Mouse (Mus musculus) c-Kit-negative CD71-positive TER-119-positive erythroid progenitor cells, embryonic 14.5 days (primary cell): ENCODE data around the gene Egfl7.

Source experiments
- DNase-seq: peaks from one replicate; pipeline ENCODE4 v3.0.0-alpha.2; 2013; ENCODE audit warnings: low read depth, low spot score

The Egfl7 gene

DNA sequence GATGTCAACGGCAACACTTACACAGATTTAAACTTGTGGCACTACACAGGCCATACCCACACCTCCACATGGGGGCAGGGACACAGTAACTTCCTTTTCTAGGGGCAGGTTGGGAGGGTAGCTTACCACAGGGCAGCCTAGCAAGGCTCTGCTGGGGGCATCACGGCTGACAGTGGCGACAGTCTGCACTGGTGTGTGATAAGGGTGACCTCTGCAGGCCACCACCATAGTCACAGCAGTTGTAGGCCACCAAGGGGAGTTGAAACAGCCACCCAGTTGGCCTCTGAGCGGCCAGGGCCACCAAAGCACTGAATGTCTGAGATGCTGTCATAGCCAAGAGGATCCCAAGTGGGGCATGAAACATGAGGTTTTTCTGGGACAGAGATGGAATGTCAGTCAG lies 13.6 kb upstream of the Egfl7 start:
- DNase-seq, result no peak

DNA sequence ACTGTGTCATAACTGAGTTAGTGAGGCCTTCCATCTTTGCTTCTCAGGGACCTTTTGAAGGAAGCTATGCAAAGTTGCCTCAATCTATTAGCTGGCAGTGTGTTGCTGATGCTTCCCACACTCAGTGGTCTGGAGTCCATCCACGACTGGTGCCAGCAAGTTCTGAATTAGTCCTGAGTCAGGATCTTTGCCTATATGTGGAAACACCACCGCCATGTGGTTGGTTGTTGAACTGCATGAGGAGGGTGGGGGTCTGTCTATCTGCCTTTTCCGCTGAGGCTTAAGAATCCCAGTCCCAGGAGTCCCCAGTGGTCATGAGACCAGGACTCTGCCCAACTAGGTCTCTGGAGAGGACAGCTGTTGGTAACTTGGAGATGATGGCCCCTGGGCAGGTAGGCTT lies 9.8 kb upstream of the Egfl7 start:
- DNase-seq, result no peak

DNA sequence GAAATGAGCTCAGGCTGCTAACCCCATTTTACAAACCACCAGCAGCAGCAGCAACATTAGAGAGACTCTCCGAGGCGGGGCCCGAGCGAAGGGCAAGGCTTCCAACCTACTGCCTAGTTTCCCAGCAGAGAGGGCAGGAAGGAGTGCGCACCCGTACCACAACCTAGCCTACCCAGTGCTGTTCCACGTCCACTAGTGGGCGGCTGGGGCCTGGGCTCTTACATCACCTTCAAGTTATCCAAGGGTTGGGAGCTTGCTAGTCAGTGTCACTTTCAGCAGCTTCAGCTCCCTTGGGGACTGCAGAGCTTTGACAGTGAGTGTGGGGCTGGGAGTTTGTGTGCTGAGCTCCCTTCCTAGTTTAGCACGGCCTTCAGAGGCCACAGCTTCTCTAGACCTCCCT lies 8.4 kb upstream of the Egfl7 start:
- DNase-seq, result no peak

DNA sequence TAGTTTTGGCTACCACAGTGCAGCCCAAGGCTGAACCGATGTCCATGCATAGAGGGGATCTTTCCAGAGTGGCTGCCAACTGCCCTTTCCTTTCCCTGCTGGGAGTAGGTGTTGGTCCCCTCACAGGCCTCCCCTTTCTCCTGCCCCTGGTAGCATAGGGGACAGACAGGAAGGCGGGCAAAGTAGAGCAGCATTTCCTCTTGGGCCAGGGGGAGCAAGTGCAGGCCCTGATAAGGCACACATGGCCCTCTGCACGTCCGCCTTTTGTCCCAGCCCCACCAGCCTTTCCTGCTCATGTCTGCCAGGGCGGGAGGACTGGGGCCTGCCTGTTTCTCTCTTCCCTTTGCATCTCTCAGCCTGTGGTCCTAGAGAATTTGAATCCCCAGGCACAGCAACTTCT lies 8.0 kb upstream of the Egfl7 start:
- no peak for DNase-seq

DNA sequence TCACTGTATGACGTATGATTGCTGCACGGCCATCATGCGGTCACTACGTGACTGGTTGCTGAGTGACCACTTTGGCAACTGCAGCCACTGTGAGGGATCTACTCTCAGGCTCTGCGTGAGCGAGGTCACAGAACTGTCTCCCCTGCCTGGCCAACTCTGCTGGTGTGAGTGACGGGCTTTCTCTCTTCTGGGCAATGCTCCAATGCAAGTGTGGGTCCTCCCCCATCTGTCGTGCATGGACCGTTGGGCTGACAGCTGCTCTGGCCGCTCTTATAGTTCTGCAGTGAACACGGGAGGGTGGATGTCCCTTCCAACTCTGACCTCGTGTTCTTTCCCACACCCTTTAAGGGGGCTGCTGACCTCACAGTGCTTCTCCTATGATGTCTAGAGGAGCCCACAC lies 6.4 kb upstream of the Egfl7 start:
- DNase-seq, result no peak

DNA sequence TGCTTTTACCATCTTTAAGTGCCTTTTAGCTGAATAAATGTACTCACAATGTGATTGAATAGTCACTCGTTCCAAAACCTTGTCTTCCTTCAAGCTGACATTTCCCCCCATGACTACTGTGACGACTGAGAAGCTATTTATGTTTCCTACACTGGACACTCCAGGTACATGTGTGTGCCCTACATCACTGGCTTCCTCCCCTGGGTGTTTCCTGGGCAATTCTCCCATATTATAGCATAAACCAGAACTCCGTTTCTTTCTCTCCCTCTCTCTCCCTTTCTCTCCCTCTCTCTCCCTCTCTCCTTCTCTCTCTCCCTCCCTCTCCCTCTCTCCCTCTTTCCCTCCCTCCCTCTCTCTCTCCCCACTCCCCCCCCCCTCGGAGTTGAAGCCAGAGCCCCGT lies 6.0 kb upstream of the Egfl7 start:
- DNase-seq, result no peak

DNA sequence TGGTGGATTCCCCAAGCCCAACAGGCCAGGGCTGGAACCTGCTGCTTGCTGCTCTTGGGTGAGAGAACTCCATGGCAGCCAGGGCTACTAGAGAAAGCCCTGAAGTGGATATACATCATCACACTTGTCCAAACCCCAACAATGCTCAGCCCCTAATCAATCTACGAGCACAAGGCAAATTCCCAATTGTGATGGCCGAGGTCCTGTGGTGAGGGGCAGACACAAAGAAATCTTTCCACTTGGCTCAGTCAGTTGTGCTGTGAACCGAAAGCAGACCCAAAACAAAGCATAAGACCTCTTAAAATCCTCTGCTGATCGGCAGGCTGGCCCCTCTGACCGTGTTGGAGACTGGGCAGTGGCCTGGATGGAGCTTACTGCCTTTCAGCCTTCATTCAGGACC lies 5.0 kb upstream of the Egfl7 start:
- no peak for DNase-seq

DNA sequence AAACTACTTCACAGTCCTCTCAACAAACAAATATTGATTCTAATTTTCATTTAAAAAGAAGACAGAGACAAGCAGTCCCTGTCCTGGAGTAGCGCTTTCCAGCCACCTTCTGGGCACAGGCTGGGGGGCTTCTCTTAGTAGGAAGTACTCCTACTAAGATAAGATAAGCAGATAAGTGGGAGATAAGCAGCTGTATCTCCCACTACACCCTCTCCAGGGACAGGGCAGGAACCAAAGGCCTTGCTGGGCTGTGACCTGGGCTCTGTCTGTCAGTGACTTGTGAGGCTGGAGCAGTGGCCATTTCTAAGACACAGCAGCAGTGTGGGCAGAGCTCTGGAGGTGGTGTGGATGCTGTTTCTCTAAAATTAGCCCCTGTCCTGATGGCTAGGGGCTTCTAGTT lies 4.4 kb upstream of the Egfl7 start:
- DNase-seq, result no peak

DNA sequence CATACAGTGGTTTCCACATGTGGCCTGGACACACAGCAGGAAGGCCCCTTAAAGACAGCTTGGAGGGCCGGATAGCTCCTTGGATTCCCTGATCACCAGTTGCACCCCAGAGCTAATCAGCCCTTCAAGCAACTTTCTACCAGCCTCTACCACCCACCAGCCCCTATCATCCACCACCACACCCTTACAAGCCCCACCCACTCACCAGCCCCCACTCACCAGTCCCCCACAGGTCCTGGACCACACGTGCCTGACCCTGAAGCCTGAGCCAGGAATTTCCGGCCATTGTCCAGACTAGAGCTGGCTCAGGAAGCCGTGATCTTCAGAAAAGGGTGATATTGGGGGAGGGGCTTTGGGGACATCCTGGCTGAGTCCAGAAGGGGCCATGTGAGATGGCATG lies 3.9 kb upstream of the Egfl7 start:
- no peak for DNase-seq

DNA sequence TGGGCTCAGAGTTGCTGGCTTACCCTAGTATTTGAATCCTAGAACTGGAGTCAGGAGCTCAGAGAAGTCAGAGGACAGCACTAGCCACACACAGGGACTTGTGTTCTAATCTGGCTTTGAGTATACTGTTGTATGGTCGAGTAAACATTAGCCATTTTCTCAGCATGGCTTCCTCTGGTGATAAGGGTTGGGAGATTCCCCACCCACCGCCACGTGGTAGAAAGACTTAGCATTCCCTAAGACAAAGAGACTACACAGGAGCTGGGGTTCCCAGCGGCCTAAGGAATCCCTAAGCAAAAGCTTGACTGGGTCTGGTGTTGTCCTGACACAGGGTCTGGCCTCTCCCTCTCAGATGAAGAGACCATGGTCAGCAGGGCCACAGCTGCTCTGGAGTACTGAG lies 3.4 kb upstream of the Egfl7 start:
- no peak for DNase-seq

DNA sequence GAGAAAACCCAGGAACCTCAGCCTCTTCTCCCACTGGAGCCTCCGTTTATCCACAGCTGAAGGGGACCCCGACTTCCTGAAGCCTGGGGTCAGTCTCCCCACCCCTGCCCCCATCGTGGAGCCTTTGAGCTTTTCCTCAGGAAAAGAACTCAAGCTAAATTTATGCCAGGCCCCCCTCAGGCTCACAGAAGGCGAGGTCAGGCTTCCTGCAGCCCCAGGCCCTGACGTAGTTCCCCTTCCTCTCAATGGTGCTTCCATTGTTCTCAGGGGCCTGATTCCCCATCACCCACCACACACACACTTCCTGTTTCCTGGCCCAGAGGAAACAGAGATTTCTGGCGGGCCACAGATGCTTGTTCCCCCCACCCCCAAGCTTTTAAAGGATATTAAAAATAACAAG lies 1.4 kb upstream of the Egfl7 start:
- DNase-seq, result no peak

DNA sequence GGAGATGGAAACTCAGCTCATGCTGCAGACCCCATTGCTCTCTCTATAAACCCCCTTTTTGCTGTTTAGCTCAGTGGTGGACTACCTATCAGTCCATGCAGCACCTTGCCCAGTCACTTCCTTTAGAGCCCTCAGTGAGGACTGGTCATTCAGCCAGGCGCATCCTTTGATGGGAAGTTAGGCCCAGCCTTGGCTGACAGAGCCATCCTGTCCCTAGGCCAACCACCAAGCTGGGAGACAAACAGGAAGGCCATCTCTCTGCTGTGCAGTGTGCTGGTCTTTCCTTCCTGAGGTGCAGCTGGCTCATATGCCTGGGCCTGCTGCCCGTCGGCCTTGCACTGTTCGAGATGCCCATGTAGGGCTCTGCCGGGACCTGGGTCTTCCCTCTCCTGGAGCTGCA lies 937 bp downstream of the Egfl7 start:
- DNase-seq, result no peak

DNA sequence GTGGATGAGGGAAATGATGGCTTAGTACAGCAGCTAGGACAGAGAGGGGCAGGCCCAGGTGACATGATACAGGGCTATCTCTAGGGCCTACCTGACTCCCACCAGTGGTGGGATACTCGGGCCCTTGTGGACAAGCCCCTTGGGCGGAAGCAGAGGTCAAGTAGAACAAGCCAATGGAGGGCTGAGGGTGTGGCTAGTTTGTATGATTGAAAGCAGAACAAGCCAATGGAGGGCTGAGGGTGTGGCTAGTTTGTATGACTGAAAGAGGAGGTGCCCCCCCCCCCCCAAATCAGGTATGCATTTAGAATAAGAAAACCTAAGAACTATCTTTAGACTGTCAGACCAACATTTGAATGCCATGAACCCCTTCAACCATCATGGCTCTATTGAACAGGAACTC lies 2.4 kb downstream of the Egfl7 start:
- no peak for DNase-seq

DNA sequence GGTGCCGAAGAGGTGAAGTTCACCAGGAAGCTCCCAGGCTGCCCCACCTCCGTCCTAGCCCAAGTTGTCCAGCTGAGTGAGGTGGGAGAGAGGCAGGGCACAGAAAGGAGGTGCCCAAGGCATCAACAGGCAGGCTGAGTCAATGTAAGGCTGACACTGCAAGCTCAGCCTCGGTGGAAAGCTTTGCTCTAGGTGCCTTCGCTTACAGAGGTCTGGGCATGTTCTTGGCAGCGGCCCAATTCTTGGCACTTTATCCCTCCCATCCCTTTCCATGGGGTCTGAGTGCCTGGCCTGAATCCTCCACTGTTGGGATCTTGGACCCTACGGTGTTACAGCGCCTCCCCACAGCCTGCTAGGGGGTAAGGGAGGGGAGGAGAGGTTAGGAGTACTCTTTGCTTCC lies 2.9 kb downstream of the Egfl7 start:
- no peak for DNase-seq

DNA sequence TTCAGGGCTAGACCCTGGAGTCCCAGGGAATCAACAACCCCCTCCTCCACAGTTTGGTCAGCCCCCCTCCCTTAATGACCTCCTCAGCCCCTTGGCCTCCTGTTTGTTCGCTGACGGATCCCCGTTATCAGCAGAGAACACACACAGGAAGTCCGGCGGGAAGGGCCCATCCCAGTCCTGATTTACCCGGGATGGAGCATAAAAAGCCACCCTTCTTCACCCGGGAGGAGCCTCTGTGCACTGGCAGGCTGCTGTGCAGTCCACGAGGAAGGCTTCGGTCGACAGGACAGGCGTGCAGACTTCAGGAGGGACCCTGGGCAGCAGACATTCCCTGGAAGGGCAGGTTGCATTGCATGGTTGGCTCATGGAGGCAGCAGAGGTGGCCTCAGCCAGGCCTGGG lies 3.8 kb downstream of the Egfl7 start:
- no peak for DNase-seq

DNA sequence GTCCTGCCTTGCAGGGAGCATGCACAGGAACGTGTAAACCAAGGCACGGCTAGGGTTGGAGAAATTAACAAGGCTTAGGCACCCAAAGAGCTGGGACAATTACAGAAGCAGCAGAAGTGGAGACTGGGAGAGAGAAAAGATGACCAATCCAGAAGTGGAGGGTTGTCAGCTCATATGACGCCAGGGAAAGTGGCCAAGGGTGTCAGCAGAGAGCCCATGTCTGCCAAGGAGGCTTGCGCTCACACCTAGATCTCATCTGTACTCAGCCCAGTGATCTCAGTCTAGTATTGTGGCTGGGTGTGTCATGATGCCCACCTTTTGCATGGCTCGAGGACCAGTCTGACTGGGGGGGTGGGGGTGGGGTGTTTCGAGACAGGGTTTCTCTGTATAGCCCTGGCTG lies 5.9 kb downstream of the Egfl7 start:
- no peak for DNase-seq

DNA sequence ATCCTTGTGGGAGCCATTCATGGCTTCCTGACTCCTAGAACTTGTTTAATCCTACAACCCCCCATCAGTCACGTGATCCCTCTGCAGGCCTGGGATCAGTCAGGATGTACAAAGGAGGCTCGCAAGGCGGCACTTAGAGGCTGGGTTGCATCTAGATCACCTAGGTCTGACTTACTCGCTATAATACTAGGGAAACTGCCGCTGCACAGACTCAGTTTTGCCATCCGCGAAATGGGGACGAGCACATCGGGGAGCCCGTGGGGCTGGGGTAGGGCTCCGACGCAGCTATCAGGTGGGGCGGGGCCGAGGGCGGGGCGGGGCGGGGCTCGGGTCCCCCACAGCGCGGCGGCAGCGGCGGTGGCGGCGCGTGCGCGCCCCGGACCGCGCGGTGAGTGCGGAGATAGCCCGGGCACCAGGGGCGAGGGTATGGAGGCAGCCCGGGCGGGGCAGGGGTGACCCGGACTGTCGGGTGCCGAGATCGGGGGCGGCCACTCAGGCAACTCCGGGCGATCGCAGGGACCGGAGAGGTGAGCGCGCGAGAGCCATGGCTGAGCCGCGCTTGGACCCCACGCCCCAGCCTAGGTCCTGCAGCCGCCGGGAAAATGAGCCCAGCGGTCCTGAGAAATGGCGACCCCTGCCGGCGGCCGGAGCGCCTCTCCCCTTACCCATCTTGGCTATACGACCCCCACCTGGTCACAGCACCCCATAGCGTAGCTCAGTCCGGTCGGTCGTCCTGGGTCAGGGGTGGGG lies 6.7 kb downstream of the Egfl7 start, which contains the start of gene Gm20532:
Gm20532 (plus strand) TSS at position 346 of the 750 bp plus-strand sequence.
- DNase-seq, result no peak

DNA sequence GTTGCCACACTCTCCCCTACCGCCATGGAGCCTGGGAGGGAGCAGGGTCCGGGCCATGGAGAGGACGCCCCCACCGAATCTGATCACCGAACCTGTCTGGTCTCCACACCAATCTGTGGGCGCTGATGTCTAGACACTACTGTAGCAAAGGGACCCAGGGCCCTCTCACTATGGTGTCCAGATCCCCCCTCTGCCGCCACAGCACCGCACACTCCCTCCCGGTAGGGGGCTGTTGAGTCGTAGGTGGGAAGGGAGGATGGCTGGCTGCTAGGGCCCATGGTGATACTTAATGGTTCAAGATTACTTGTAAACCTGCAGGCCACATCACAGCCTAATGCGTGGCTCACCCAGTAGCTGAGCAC lies 7.2 kb downstream of the Egfl7 start:
- no peak for DNase-seq

DNA sequence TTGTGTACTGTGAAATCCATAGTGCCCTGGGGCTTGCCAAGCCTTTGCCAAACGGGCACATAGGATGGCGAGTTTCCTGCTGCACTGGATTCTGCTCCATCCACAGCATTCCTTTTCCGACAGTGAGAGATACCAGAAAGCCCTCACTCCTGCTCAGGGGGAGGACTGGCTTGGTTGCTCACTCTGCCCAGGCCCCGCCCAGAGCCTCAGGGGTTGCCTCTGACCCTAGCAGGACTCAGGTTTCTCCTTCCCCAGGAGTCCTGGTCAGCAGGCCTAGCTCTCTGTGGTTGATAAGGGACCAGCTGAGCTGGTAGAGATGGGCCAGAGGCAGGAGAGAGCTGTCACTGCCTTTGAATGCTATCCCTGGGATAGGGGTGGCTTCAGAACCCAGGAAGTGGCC lies 8.8 kb downstream of the Egfl7 start:
- no peak for DNase-seq

DNA sequence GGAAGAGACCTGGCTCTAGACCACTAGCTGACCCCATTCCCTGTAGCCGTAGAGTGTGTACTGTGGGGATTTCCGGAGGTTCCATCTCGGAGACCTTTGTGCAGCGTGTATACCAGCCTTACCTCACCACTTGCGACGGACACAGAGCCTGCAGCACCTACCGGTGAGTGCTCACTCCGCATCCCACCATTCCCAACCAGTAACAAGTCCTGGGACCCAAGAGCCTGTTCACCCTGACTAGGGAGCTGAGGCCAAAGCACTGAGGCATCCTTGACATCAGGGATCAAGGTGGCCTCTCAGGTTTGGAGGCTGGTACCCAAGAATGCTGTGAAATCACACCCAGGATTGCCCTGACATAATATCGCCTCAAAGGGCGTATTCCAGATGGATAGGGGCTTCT lies 9.5 kb downstream of the Egfl7 start:
- no peak for DNase-seq

DNA sequence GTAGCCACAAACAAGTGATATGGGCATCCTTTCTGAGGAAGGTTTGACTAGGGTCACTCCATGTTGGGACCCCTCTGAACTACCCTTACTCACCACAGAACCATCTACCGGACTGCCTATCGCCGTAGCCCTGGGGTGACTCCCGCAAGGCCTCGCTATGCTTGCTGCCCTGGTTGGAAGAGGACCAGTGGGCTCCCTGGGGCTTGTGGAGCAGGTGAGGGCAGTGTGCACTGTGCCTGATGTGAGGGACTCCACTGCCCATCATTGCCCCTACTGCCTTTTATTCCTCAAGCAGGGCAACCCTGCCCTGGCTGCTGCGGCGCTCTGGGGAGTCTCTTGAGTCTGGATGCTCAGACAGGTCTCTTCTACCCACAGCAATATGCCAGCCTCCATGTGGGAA lies 10.5 kb downstream of the Egfl7 start:
- DNase-seq, result no peak

DNA sequence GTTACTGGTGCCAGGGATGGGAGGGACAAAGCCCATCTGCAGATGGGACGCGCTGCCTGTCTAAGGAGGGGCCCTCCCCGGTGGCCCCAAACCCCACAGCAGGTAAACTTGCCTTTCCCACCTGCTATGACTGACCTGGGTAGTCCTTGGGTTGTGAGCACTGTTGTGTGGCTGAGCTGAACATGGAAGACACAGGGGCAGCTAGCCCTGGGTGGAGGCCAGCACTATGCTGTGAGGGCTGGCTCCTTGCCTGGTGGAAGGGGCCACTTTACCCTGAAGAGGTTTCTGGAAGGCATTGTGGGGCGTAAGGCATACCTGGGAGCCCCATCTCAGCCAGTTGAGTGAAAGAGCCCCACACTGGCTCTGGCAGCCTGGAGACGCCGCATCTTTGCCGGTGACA lies 11.1 kb downstream of the Egfl7 start:
- no peak for DNase-seq

DNA sequence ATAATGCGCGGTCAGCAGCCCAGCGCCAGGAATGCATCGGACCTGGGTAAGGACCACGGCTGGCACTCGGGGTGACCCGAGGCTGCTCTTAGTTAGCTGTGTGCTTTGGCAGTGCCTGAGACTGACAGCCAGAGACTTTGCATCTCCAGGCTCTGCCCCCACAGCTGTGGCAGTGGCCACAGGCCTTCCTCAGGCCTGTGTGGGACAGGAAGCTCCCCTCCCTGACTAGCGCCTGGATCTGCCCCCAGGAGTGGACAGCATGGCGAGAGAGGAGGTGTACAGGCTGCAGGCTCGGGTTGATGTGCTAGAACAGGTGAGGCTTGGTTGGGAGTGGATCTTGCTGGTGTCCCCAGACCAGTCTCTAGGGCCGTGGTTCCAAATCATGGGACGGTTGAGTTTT lies 11.6 kb downstream of the Egfl7 start:
- no peak for DNase-seq
